Mouse (Mus musculus): ENCODE measurements around the gene Sphk2. TPM values are rescaled to one million over a fixed set of nuclear protein-coding genes. Genes with fewer than 3 reads are reported as not detected.
"Not testable (repeated sequence)": the region's sequence is repeated elsewhere in the genome, so short reads cannot be mapped to it uniquely, and the experiment has no call there.

Sphk2 gene
- polyA plus RNA-seq, 1 experiment from 2014 or later, result 26.4 TPM

DNA sequence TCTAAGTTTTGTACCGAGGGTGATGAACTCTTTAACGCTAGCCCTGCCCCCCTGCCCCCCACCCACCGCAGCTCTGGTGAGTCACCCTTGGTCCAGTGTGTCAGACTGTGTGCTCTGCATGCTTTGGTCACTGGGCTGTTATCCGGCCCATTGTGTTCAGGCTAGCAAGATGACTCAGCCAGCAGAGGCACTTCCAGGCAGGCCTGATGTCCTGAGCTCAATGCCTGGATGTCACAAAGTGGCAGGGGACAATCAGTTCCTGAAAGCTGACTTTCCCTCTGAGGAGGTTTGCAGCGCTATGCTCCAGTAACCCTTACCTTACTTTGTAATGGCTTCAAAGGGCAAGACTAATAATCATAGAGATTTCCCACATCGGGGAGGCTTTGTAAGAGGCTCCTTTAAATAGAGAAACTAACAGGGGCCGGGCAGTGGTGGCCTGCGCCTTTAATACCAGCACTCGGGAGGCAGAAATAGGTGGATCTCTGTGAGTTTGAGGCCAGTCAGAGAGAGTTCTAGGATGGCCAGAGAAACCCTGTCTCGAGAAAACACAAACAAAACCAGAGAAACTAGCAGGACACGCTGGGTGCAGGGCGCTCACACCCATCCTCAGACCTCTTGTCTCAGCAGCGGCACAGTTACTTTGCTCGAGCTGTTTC, 37.7 kb downstream of the Sphk2 start:
- H3K4me3 ChIP-seq, result no peak overlapping the region
- peaks cover 5% of the 10 kb centered on the region; the same call in 1 of the 2 replicates for H3K4me1 ChIP-seq
- H3K9ac ChIP-seq, result no peak overlapping the region
- no peak for ATAC-seq (replicated peaks)
- no peaks in the 10 kb centered on the region for H3K36me3 ChIP-seq (replicated peaks)
- H3K27ac ChIP-seq, result no peak overlapping the region
- 50% methylated on average over 14 of the region's 14 CpGs for WGBS
- H3K9me3 ChIP-seq, result no peaks in the 10 kb centered on the region
- H3K27me3 ChIP-seq (replicated peaks), result no peaks in the 10 kb centered on the region
- H3K4me2 ChIP-seq, result no peak overlapping the region

DNA sequence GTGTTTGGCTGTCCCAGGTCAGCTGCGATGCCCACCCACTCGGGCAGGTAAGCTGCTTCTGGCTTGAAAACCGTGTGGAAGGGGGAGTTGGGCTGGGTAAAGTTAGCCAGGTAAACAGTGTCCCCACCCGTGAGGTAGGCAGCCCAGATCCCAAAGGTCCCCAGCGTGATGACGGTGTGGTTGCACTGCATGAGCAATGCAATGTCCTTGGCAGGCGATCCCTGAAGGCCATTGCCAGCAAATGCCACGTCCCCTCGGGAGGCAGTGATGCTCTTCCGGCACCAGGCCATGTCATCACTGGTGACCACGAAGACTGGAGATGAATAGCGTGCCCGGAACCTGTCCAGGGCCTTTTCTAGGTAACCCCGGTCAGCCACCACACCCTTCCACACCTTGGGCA, 39.3 kb downstream of the Sphk2 start:
- 93% methylated on average over 14 of the region's 14 CpGs for WGBS
- Histone ChIP-seq H3K9ac (no peak overlapping the region), H3K4me2 (no peak overlapping the region), H3K36me3 (replicated peaks) (no peaks in the 10 kb centered on the region), H3K4me3 (no peak overlapping the region), H3K4me1 (peaks cover 5% of the 10 kb centered on the region; the same call in 1 of the 2 replicates), H3K27me3 (replicated peaks) (no peaks in the 10 kb centered on the region), H3K9me3 (no peaks in the 10 kb centered on the region), H3K27ac (no peak overlapping the region)
- no peak for ATAC-seq (replicated peaks)

DNA sequence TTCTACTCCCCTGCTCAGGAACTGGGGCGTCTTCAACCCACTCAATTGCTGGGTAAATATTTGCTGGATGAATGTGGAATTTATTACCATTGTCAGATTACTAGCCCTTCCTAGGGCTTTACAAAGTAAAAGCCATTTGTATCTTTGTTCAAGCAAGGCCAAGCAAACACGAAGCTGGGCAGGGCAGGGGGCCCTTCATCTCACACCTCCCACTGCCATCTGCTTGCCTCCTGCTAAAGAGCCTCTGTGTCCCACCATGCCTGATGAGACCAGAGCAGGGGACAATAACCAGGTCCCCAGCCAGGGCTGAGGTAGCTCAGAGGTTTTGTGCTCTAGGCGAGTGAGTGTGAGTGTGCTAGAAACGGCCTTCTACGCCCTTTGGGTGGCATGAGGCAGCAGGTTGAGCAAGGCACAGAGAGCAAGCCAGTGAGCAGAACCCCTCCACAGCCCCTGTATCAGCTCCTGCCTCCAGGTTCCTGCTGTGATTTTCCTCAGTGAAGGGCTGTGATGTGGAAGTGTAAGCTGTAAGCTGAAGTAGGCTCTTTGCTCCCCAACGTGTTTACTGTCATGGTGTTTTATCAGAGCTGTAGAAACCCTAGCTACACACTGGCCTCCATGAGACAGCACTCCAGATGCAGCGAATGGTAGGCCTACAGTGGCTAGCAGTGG, 40.0 kb downstream of the Sphk2 start:
- Histone ChIP-seq H3K4me3 (no peak overlapping the region), H3K27me3 (replicated peaks) (no peaks in the 10 kb centered on the region), H3K9ac (no peak overlapping the region), H3K4me2 (no peak overlapping the region), H3K27ac (no peak overlapping the region), H3K9me3 (no peaks in the 10 kb centered on the region), H3K36me3 (replicated peaks) (no peaks in the 10 kb centered on the region), H3K4me1 (peaks cover 3% of the 10 kb centered on the region; the same call in 1 of the 2 replicates)
- WGBS, result 75% methylated on average over 7 of the region's 7 CpGs
- no peak for ATAC-seq (replicated peaks)

DNA sequence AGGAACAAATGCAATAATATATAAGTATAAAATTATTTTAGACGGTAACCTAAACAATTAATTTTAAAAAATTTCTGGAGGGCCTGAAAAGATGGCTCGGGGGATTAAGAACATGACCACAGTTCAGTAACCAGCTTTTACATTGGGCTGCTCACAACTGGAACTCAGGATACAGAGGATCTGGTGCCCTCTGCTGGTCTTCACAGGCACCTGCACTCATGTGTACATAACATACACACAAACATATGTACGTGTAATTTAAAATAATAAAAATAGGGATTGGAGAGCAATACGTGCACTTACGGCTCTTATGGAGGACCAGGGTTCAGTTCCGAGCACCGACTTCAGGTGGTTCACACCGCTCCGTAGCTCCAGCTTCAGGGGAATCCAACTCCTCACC, 48.9 kb downstream of the Sphk2 start:
- Histone ChIP-seq H3K27ac (no peak overlapping the region), H3K27me3 (replicated peaks) (no peaks in the 10 kb centered on the region), H3K36me3 (replicated peaks) (no peaks in the 10 kb centered on the region), H3K4me3 (no peak overlapping the region), H3K4me1 (no peaks in the 10 kb centered on the region), H3K4me2 (no peak overlapping the region), H3K9me3 (no peaks in the 10 kb centered on the region), H3K9ac (no peak overlapping the region)
- ATAC-seq (replicated peaks), result no peak
- WGBS, result 97% methylated on average over 9 of the region's 9 CpGs

DNA sequence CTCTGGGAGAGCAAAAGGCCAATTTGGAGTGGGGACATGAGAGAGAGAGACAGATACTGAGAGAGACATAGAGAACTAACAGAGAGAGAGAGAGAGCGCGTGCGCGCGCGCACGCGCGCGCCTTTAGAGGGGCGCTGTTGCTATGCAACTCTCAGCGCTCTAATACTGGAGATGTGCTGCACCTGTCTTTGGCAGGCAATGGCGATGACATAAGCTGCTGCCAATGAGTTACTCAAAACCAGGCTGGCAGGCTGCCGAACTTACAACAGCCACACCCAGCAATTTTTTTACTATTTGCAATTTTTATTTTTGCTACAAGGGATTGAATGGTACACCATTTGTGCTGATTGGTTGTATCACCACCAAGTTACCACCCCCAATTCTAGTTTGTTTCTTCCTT, 50.0 kb downstream of the Sphk2 start:
- H3K4me1 ChIP-seq, result no peaks in the 10 kb centered on the region
- ATAC-seq (replicated peaks), result no peak
- no peaks in the 10 kb centered on the region for H3K27me3 ChIP-seq (replicated peaks)
- WGBS, result 67% methylated on average over 14 of the region's 14 CpGs
- H3K4me2 ChIP-seq, result no peak overlapping the region
- no peak overlapping the region for H3K4me3 ChIP-seq
- no peak overlapping the region for H3K9ac ChIP-seq
- no peak overlapping the region for H3K27ac ChIP-seq
- no peaks in the 10 kb centered on the region for H3K9me3 ChIP-seq
- H3K36me3 ChIP-seq (replicated peaks), result no peaks in the 10 kb centered on the region

DNA sequence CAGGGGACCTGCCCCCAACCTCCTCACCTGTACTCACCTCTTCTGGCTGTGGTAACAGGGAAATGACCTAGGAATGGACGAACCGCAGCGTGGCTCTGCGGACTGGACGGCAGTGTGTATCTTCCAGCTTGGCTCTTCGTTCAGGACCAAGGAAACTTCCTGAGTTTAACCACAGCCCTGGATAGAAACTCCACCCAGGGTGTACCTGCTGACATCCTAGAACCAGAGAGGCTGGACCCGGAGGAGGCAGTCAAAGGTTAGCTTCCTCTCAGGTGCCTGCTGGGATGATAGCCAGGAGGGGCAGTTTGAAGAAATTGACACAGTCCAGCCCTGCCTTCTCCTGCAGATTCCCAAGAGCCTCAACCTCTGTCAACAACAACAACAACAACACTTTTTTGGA, 51.6 kb downstream of the Sphk2 start, which contains the start of gene Fut2:
Fut2 (minus strand) TSS at position 234 of the 400 bp plus-strand sequence.
- H3K27me3 ChIP-seq (replicated peaks), result no peaks in the 10 kb centered on the region
- no peak within 1 kb of the TSS for H3K4me3 ChIP-seq
- H3K36me3 ChIP-seq (replicated peaks), result no peaks in the 10 kb centered on the region
- no peak within 1 kb of the TSS for H3K4me2 ChIP-seq
- no peak for ATAC-seq (replicated peaks)
- no peak within 1 kb of the TSS for H3K9ac ChIP-seq
- H3K27ac ChIP-seq, result no peak within 1 kb of the TSS
- no peaks in the 10 kb centered on the region for H3K9me3 ChIP-seq
- H3K4me1 ChIP-seq, result no peaks in the 10 kb centered on the region
- 90% methylated on average over 7 of the region's 7 CpGs for WGBS

DNA sequence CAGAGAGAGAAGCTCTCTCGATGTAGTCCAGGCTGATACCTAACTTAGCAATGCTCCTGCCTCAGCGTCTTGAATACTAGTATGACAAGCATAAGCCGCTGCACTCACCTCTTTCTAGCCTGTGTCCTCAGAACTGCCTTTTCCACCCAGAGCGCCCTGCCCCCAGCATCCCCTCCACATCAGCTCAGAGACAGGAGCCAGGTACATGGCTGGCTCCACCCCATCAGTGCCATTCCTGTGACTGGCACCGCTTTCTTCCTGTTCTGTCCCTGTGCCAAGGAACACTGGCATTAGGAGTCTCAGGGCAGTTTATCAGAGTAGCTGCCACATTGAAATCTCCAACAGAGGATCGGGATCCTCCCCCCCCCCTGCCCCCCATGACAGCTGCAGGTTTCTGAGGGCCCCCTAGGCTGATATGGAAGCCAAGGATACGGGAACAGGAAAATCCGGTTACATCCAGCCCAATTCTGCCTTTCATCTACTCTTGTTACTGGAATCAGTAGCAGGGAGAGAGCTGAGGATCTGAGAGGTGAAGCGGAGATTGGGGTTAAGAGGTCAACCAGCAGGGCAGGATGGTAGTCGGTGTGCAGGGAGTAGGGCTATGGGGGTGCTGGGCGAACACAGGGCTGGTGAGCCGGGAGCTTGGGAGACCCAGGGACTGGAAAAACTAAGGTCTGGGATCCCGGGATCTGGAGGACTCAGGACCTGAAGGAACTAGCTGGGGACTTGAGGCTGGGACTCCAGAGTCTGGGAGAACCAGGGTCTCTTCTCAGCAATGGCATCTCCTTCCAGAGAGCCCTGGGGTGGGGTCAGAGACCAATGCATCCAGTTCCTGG, 52.3 kb downstream of the Sphk2 start:
- 60% methylated on average over 13 of the region's 13 CpGs for WGBS
- Histone ChIP-seq H3K4me1 (no peaks in the 10 kb centered on the region), H3K4me2 (no peak overlapping the region), H3K9me3 (no peaks in the 10 kb centered on the region), H3K27me3 (replicated peaks) (no peaks in the 10 kb centered on the region), H3K27ac (no peak overlapping the region), H3K4me3 (no peak overlapping the region), H3K36me3 (replicated peaks) (no peaks in the 10 kb centered on the region), H3K9ac (no peak overlapping the region)
- ATAC-seq (replicated peaks), result no peak

DNA sequence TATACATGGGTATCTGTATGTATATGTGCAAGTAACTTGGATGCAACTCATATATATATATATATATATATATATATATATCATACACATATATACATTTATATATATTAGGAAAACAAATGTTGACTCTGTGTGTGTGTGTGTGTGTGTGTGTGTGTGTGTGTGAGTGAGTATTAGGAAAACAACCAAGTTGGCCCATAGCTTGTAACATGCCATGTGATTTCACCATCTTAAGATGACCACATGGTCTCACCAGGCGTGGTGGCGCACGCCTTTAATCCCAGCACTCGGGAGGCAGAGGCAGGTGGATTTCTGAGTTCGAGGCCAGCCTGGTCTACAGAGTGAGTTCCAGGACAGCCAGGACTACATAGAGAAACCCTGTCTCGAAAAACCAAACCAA, 56.1 kb downstream of the Sphk2 start:
- H3K4me2 ChIP-seq; H3K27ac ChIP-seq; ATAC-seq (replicated peaks); H3K9me3 ChIP-seq; H3K9ac ChIP-seq; H3K36me3 ChIP-seq (replicated peaks); H3K27me3 ChIP-seq (replicated peaks); H3K4me3 ChIP-seq; H3K4me1 ChIP-seq: not testable (repeated sequence)
- 91% methylated on average over 6 of the region's 6 CpGs for WGBS

DNA sequence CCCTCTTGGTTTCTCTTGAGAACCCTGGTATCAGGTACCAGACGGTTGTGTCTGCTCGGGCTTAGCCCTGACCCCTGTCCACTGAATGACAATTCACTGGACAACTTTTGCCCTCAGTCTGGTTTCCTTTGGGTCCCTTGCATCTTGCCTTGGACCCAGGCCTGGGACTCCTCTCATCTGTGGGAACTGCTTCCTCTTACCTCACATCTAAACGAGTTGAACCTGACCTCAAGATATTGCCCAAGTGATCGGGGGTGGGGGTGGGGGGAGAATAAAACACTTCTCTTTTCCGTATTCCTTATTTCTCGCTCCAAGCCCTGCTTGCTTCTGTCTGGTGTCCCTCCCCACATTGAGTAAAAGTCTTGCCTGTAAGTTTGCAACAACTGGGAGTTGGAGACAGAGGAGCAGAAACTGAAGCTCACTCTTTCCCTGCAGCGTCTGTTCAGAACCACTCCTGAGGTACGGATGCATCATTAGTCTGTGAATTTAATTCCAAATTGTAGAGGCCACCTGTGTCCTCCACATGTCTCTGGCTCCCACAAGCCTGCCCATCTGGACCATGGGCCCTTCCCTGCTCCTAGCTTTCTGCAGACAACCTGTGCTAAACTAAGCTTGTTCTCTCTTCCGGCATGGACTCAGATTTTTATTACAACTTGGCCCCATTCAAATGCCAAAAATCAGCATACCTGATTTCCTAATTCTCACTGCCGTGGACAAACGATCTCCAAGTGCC, 56.9 kb downstream of the Sphk2 start:
- WGBS, result 87% methylated on average over 11 of the region's 11 CpGs
- H3K4me3 ChIP-seq, result no peak overlapping the region

More for the DNA sequence above, 56.9 kb downstream of the Sphk2 start:
- ATAC-seq (replicated peaks), result no peak
- no peaks in the 10 kb centered on the region for H3K9me3 ChIP-seq
- H3K4me1 ChIP-seq, result no peaks in the 10 kb centered on the region
- no peaks in the 10 kb centered on the region for H3K36me3 ChIP-seq (replicated peaks)
- H3K27ac ChIP-seq, result no peak overlapping the region
- H3K27me3 ChIP-seq (replicated peaks), result no peaks in the 10 kb centered on the region
- no peak overlapping the region for H3K9ac ChIP-seq
- no peak overlapping the region for H3K4me2 ChIP-seq

Other genes starting within 250 kb of the Sphk2 start
- gene Tulp2, start 236.1 kb downstream of the Sphk2 start, polyA plus RNA-seq (2015; fragmentation: Nextera tagmentation; extraction: Ambion mirVana), result 0.08 and 0.23 TPM in 2 replicates
- gene Gm45808, start 231.2 kb downstream of the Sphk2 start, polyA plus RNA-seq (2015; fragmentation: Nextera tagmentation; extraction: Ambion mirVana), result not detected in 2 replicates
- gene Dhdh, start 229.2 kb downstream of the Sphk2 start, polyA plus RNA-seq (2015; fragmentation: Nextera tagmentation; extraction: Ambion mirVana), result 4.0 and 4.1 TPM in 2 replicates
- 118 and 121 TPM in 2 replicates for gene Nucb1, start 207.6 kb downstream of the Sphk2 start, polyA plus RNA-seq (2015; fragmentation: Nextera tagmentation; extraction: Ambion mirVana)
- gene Ppp1r15a, start 191.7 kb downstream of the Sphk2 start, polyA plus RNA-seq (2015; fragmentation: Nextera tagmentation; extraction: Ambion mirVana), result 11.7 and 12.5 TPM in 2 replicates
- gene Plekha4, start 191.7 kb downstream of the Sphk2 start, polyA plus RNA-seq (2015; fragmentation: Nextera tagmentation; extraction: Ambion mirVana), result 1.3 TPM in 2 replicates
- gene Hsd17b14, start 163.1 kb downstream of the Sphk2 start, polyA plus RNA-seq (2015; fragmentation: Nextera tagmentation; extraction: Ambion mirVana), result 0.37 TPM in 1 of 2 replicates, not detected in the other
- 23.8 and 27.1 TPM in 2 replicates for gene Bcat2, start 147.8 kb downstream of the Sphk2 start, polyA plus RNA-seq (2015; fragmentation: Nextera tagmentation; extraction: Ambion mirVana)
- not detected in 2 replicates for gene Fgf21, start 102.5 kb downstream of the Sphk2 start, polyA plus RNA-seq (2015; fragmentation: Nextera tagmentation; extraction: Ambion mirVana)
- gene Fut1, start 100.7 kb downstream of the Sphk2 start, polyA plus RNA-seq (2015; fragmentation: Nextera tagmentation; extraction: Ambion mirVana), result not detected in 2 replicates
- not detected in 2 replicates for gene Izumo1, start 96.2 kb downstream of the Sphk2 start, polyA plus RNA-seq (2015; fragmentation: Nextera tagmentation; extraction: Ambion mirVana)
- gene Rasip1, start 90.5 kb downstream of the Sphk2 start, polyA plus RNA-seq (2015; fragmentation: Nextera tagmentation; extraction: Ambion mirVana), result 21.8 and 23.1 TPM in 2 replicates
- gene Mamstr, start 78.0 kb downstream of the Sphk2 start, polyA plus RNA-seq (2015; fragmentation: Nextera tagmentation; extraction: Ambion mirVana), result 3.6 and 3.8 TPM in 2 replicates
- 0.05 and 0.18 TPM in 2 replicates for gene Fut2, start 51.6 kb downstream of the Sphk2 start, polyA plus RNA-seq (2015; fragmentation: Nextera tagmentation; extraction: Ambion mirVana)
- 0.88 and 1.3 TPM in 2 replicates for gene Ntn5, start 34.0 kb downstream of the Sphk2 start, polyA plus RNA-seq (2015; fragmentation: Nextera tagmentation; extraction: Ambion mirVana)
- 0.34 and 0.36 TPM in 2 replicates for gene Sec1, start 23.6 kb downstream of the Sphk2 start, polyA plus RNA-seq (2015; fragmentation: Nextera tagmentation; extraction: Ambion mirVana)
- 70.7 and 73.8 TPM in 2 replicates for gene Car11, start 18.2 kb downstream of the Sphk2 start, polyA plus RNA-seq (2015; fragmentation: Nextera tagmentation; extraction: Ambion mirVana)
- gene Dbp, start 12.9 kb downstream of the Sphk2 start, polyA plus RNA-seq (2015; fragmentation: Nextera tagmentation; extraction: Ambion mirVana), result 3.3 and 3.8 TPM in 2 replicates
- 537 and 538 TPM in 2 replicates for gene Rpl18, start 2.5 kb downstream of the Sphk2 start, polyA plus RNA-seq (2015; fragmentation: Nextera tagmentation; extraction: Ambion mirVana)
- 0.54 and 0.74 TPM in 2 replicates for gene Fam83e, start 3.2 kb upstream of the Sphk2 start, polyA plus RNA-seq (2015; fragmentation: Nextera tagmentation; extraction: Ambion mirVana)
- not detected in 2 replicates for gene Spaca4, start 7.8 kb upstream of the Sphk2 start, polyA plus RNA-seq (2015; fragmentation: Nextera tagmentation; extraction: Ambion mirVana)
- 29.8 and 34.8 TPM in 2 replicates for gene Lmtk3, start 65.7 kb upstream of the Sphk2 start, polyA plus RNA-seq (2015; fragmentation: Nextera tagmentation; extraction: Ambion mirVana)
- 8.3 and 9.7 TPM in 2 replicates for gene Sult2b1, start 66.7 kb upstream of the Sphk2 start, polyA plus RNA-seq (2015; fragmentation: Nextera tagmentation; extraction: Ambion mirVana)
- 329 and 334 TPM in 2 replicates for gene Cyth2, start 96.6 kb upstream of the Sphk2 start, polyA plus RNA-seq (2015; fragmentation: Nextera tagmentation; extraction: Ambion mirVana)
- 1.1 TPM in 2 replicates for gene Kcnj14, start 106.8 kb upstream of the Sphk2 start, polyA plus RNA-seq (2015; fragmentation: Nextera tagmentation; extraction: Ambion mirVana)
- 40.5 and 44.2 TPM in 2 replicates for gene Grwd1, start 112.9 kb upstream of the Sphk2 start, polyA plus RNA-seq (2015; fragmentation: Nextera tagmentation; extraction: Ambion mirVana)
- 53.0 and 54.9 TPM in 2 replicates for gene Kdelr1, start 154.8 kb upstream of the Sphk2 start, polyA plus RNA-seq (2015; fragmentation: Nextera tagmentation; extraction: Ambion mirVana)
- gene Grin2d, start 160.4 kb upstream of the Sphk2 start, polyA plus RNA-seq (2015; fragmentation: Nextera tagmentation; extraction: Ambion mirVana), result 2.7 and 3.9 TPM in 2 replicates
- 0.22 TPM in 1 of 2 replicates, not detected in the other for gene Syngr4, start 178.7 kb upstream of the Sphk2 start, polyA plus RNA-seq (2015; fragmentation: Nextera tagmentation; extraction: Ambion mirVana)
- gene Tmem143, start 178.9 kb upstream of the Sphk2 start, polyA plus RNA-seq (2015; fragmentation: Nextera tagmentation; extraction: Ambion mirVana), result 7.7 and 10.2 TPM in 2 replicates
- 35.2 and 40.3 TPM in 2 replicates for gene Emp3, start 203.4 kb upstream of the Sphk2 start, polyA plus RNA-seq (2015; fragmentation: Nextera tagmentation; extraction: Ambion mirVana)
- 6.0 TPM in 2 replicates for gene Ccdc114, start 206.1 kb upstream of the Sphk2 start, polyA plus RNA-seq (2015; fragmentation: Nextera tagmentation; extraction: Ambion mirVana)